Mouse (Mus musculus) testis, adult 2 months (tissue): ENCODE results near the gene Vwa8.

Experiments
- CTCF ChIP-seq: fragments of 200-500 bp; IDR thresholded peaks from 2 replicates; pipeline ENCODE4 v1.5.1; 2012; ENCODE audit warnings: low read depth, mild to moderate bottlenecking, inconsistent platforms, low read length, moderate library complexity; ENCODE audit not compliant: control insufficient read depth, insufficient read depth, insufficient replicate concordance
- POLR2A ChIP-seq: fragments of 200-500 bp; IDR thresholded peaks from 2 replicates; pipeline ENCODE4 v1.6.1; 2012; ENCODE audit warnings: low read depth, mild to moderate bottlenecking, inconsistent platforms, low read length, moderate library complexity; ENCODE audit not compliant: control insufficient read depth

DNA sequence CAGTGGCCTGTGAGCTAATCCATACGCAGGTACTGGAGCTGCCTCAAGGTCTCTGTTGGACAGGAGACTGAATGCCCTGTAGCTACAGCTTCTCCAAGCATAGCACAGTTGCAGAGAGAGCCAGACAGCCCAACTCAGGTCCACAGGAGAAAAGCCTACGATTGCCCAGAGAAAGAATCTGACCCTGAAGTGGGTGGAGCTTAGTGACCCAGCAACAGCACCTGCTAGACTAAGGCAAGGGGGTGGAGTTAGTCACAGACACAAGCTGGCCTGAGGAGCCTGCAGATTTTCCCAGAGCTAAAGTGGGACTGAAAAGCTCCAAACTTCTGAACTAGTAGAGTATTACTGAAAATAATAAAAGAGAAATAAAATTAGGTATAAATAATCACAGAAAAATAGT lies 21.2 kb downstream of the Vwa8 start:
- TF ChIP-seq CTCF, result no peak
- TF ChIP-seq POLR2A, result no peak
